Mouse (Mus musculus): ENCODE data around the gene Gtf2ird1. TPM values are rescaled to one million over a fixed set of nuclear protein-coding genes. Genes with fewer than 3 reads are reported as not detected.
A peak's percentile ranks its signal among the peaks of the same experiment; 100 is the strongest.
"Not testable (repeated sequence)": the region's sequence is repeated elsewhere in the genome, so short reads cannot be mapped to it uniquely, and the experiment has no call there.

Gtf2ird1 gene
- polyA plus RNA-seq, 1 experiment from 2014 or later, result 48.2 TPM

GRCm38 (mm10) chr5:134341321-134341720 lies 115.2 kb downstream of the Gtf2ird1 start:
- no peak for ATAC-seq (replicated peaks; ENCODE audit: extremely low read depth, insufficient read depth, low FRiP score)
- 59% methylated on average over 10 of the region's 10 CpGs for WGBS

GRCm38 (mm10) chr5:134340101-134340522 lies 116.4 kb downstream of the Gtf2ird1 start:
- H3K4me1 ChIP-seq (ENCODE audit: control insufficient read depth, insufficient read depth, low read length), result no peaks in the 10 kb centered on the region
- H3K9ac ChIP-seq (ENCODE audit: low read length), result no peak overlapping the region
- no peak overlapping the region for H3K4me2 ChIP-seq (ENCODE audit: low read depth, low read length)
- WGBS, result 38% methylated on average over 6 of the region's 6 CpGs
- no peak overlapping the region for H3K4me3 ChIP-seq (ENCODE audit: low read length)
- no peaks in the 10 kb centered on the region for H3K27me3 ChIP-seq (ENCODE audit: control insufficient read depth, insufficient read depth, low read length)
- no peaks in the 10 kb centered on the region for H3K9me3 ChIP-seq (replicated peaks; ENCODE audit: control insufficient read depth, low read length)
- H3K27ac ChIP-seq (ENCODE audit: low read length), result no peak overlapping the region
- H3K36me3 ChIP-seq (ENCODE audit: control insufficient read depth, insufficient read depth), result no peaks in the 10 kb centered on the region
- no peak for ATAC-seq (replicated peaks; ENCODE audit: extremely low read depth, insufficient read depth, low FRiP score)

More at GRCm38 (mm10) chr5:134341321-134341720, 115.2 kb downstream of the Gtf2ird1 start:
- Histone ChIP-seq H3K36me3 (ENCODE audit: control insufficient read depth, insufficient read depth) (no peaks in the 10 kb centered on the region), H3K27me3 (ENCODE audit: control insufficient read depth, insufficient read depth, low read length) (no peaks in the 10 kb centered on the region), H3K9ac (ENCODE audit: low read length) (no peak overlapping the region), H3K9me3 (replicated peaks; ENCODE audit: control insufficient read depth, low read length) (no peaks in the 10 kb centered on the region), H3K4me1 (ENCODE audit: control insufficient read depth, insufficient read depth, low read length) (no peaks in the 10 kb centered on the region), H3K4me3 (ENCODE audit: low read length) (no peak overlapping the region), H3K27ac (ENCODE audit: low read length) (no peak overlapping the region), H3K4me2 (ENCODE audit: low read depth, low read length) (no peak overlapping the region)

DNA sequence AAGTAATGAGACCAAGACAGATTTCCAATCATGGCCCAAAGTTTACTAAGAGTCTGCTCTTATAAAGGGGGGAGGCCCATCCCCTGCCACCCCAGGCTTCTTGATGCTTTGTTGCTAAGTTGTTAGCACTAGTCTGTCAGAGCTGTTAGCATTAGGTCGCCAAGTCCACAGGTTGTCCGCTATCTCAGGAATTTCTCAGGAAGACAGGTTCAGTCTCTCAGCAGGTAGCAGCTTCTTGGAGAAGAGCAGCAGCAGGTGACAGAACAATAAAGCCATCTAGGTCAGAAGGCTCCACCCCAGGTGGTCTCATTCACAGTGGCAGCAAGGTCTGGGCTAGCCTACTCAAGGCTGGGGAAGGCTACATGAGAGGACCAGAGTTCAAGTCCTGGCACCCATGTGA lies 119.5 kb downstream of the Gtf2ird1 start:
- H3K9me3 ChIP-seq (replicated peaks; ENCODE audit: control insufficient read depth, low read length); H3K4me3 ChIP-seq (ENCODE audit: low read length); H3K9ac ChIP-seq (ENCODE audit: low read length); H3K27me3 ChIP-seq (ENCODE audit: control insufficient read depth, insufficient read depth, low read length); H3K4me1 ChIP-seq (ENCODE audit: control insufficient read depth, insufficient read depth, low read length); ATAC-seq (replicated peaks; ENCODE audit: extremely low read depth, insufficient read depth, low FRiP score); H3K4me2 ChIP-seq (ENCODE audit: low read depth, low read length); H3K27ac ChIP-seq (ENCODE audit: low read length); H3K36me3 ChIP-seq (ENCODE audit: control insufficient read depth, insufficient read depth): not testable (repeated sequence)
- WGBS, result 64% methylated on average over 2 of the region's 2 CpGs

GRCm38 (mm10) chr5:134332743-134333142 lies 123.8 kb downstream of the Gtf2ird1 start:
- H3K9ac ChIP-seq (ENCODE audit: low read length), result no peak overlapping the region
- no peak overlapping the region for H3K4me2 ChIP-seq (ENCODE audit: low read depth, low read length)
- H3K4me1 ChIP-seq (ENCODE audit: control insufficient read depth, insufficient read depth, low read length), result no peaks in the 10 kb centered on the region
- no peaks in the 10 kb centered on the region for H3K27me3 ChIP-seq (ENCODE audit: control insufficient read depth, insufficient read depth, low read length)
- H3K4me3 ChIP-seq (ENCODE audit: low read length), result no peak overlapping the region
- H3K27ac ChIP-seq (ENCODE audit: low read length), result peak overlapping the region; percentile 39; the same call in 1 of the 2 replicates
- no peaks in the 10 kb centered on the region for H3K36me3 ChIP-seq (ENCODE audit: control insufficient read depth, insufficient read depth)
- no peaks in the 10 kb centered on the region for H3K9me3 ChIP-seq (replicated peaks; ENCODE audit: control insufficient read depth, low read length)
- ATAC-seq (replicated peaks; ENCODE audit: extremely low read depth, insufficient read depth, low FRiP score), result peak; percentile 57
- WGBS, result 67% methylated on average over 8 of the region's 8 CpGs

DNA sequence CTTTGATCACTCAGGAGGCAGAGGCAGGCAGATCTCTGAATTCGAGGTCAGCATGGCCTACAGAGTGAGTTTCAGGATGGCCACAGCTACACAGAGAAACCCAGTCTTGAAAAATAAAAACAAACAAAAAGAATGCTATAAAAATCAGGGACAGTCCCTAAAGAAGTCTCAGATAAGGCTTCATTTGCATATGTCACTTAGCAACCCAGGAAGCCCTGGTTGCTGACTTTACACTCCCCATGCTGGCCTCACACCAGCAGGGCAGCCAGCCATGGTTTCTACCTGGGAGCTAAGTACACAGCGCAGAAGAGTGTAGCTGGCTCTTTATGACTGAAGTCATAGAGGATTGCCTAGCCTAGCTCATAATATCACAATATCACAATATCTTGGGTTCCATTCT lies 126.4 kb downstream of the Gtf2ird1 start:
- no peak overlapping the region for H3K27ac ChIP-seq (ENCODE audit: low read length)
- H3K9ac ChIP-seq (ENCODE audit: low read length), result no peak overlapping the region
- no peaks in the 10 kb centered on the region for H3K9me3 ChIP-seq (replicated peaks; ENCODE audit: control insufficient read depth, low read length)
- H3K4me1 ChIP-seq (ENCODE audit: control insufficient read depth, insufficient read depth, low read length), result peaks cover 7% of the 10 kb centered on the region
- no peak overlapping the region for H3K4me2 ChIP-seq (ENCODE audit: low read depth, low read length)
- WGBS, result 93% methylated on average over 2 of the region's 2 CpGs
- no peak overlapping the region for H3K4me3 ChIP-seq (ENCODE audit: low read length)
- no peaks in the 10 kb centered on the region for H3K36me3 ChIP-seq (ENCODE audit: control insufficient read depth, insufficient read depth)
- H3K27me3 ChIP-seq (ENCODE audit: control insufficient read depth, insufficient read depth, low read length), result no peaks in the 10 kb centered on the region
- ATAC-seq (replicated peaks; ENCODE audit: extremely low read depth, insufficient read depth, low FRiP score), result no peak

- WGBS, result 54% methylated on average over 4 of the region's 4 CpGs
- Histone ChIP-seq H3K27ac (ENCODE audit: low read length) (no peak overlapping the region), H3K27me3 (ENCODE audit: control insufficient read depth, insufficient read depth, low read length) (no peaks in the 10 kb centered on the region), H3K36me3 (ENCODE audit: control insufficient read depth, insufficient read depth) (no peaks in the 10 kb centered on the region), H3K9ac (ENCODE audit: low read length) (no peak overlapping the region), H3K4me1 (ENCODE audit: control insufficient read depth, insufficient read depth, low read length) (peaks cover 8% of the 10 kb centered on the region), H3K4me2 (ENCODE audit: low read depth, low read length) (no peak overlapping the region), H3K4me3 (ENCODE audit: low read length) (no peak overlapping the region), H3K9me3 (replicated peaks; ENCODE audit: control insufficient read depth, low read length) (no peaks in the 10 kb centered on the region)
- no peak for ATAC-seq (replicated peaks; ENCODE audit: extremely low read depth, insufficient read depth, low FRiP score)
Measured at GRCm38 (mm10) chr5:134329311-134329710, 127.2 kb downstream of the Gtf2ird1 start.

GRCm38 (mm10) chr5:134328482-134329001 lies 128.0 kb downstream of the Gtf2ird1 start:
- WGBS, result 61% methylated on average over 6 of the region's 6 CpGs
- Histone ChIP-seq H3K4me1 (ENCODE audit: control insufficient read depth, insufficient read depth, low read length) (peaks cover 9% of the 10 kb centered on the region), H3K9me3 (replicated peaks; ENCODE audit: control insufficient read depth, low read length) (no peaks in the 10 kb centered on the region), H3K4me3 (ENCODE audit: low read length) (no peak overlapping the region), H3K36me3 (ENCODE audit: control insufficient read depth, insufficient read depth) (no peaks in the 10 kb centered on the region), H3K27me3 (ENCODE audit: control insufficient read depth, insufficient read depth, low read length) (no peaks in the 10 kb centered on the region), H3K27ac (ENCODE audit: low read length) (no peak overlapping the region), H3K9ac (ENCODE audit: low read length) (no peak overlapping the region), H3K4me2 (ENCODE audit: low read depth, low read length) (no peak overlapping the region)
- ATAC-seq (replicated peaks; ENCODE audit: extremely low read depth, insufficient read depth, low FRiP score), result no peak

GRCm38 (mm10) chr5:134325856-134326566 lies 130.5 kb downstream of the Gtf2ird1 start:
- Histone ChIP-seq H3K9ac (ENCODE audit: low read length) (no peak overlapping the region; the same call in 1 of the 2 replicates), H3K9me3 (replicated peaks; ENCODE audit: control insufficient read depth, low read length) (no peaks in the 10 kb centered on the region), H3K4me2 (ENCODE audit: low read depth, low read length) (no peak overlapping the region), H3K27me3 (ENCODE audit: control insufficient read depth, insufficient read depth, low read length) (no peaks in the 10 kb centered on the region), H3K27ac (ENCODE audit: low read length) (peak overlapping the region; percentile 21), H3K4me3 (ENCODE audit: low read length) (no peak overlapping the region), H3K4me1 (ENCODE audit: control insufficient read depth, insufficient read depth, low read length) (peaks cover 9% of the 10 kb centered on the region), H3K36me3 (ENCODE audit: control insufficient read depth, insufficient read depth) (no peaks in the 10 kb centered on the region)
- WGBS, result 41% methylated on average over 13 of the region's 13 CpGs
- ATAC-seq (replicated peaks; ENCODE audit: extremely low read depth, insufficient read depth, low FRiP score), result no peak

DNA sequence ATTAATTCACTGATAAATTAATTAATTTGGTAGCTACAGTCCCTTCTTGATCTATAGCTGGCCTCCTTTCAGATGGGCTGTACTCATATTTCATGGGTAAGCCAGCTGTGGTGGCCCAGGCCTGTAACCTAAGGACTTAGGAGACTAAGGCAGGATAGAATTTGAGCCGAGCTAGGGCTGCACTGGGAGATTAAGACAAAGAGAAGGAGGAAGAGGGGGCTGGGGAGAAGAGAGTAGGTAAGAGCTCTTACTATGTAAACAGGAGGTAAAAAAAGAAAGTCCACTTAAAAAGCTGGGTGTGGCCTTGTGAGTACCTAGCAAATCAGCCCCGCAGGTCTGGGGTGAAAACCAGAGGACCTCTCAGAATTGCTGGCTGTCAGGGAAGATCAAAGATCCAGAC lies 132.6 kb downstream of the Gtf2ird1 start:
- 21% methylated on average over 2 of the region's 2 CpGs for WGBS
- H3K9ac ChIP-seq (ENCODE audit: low read length), result no peak overlapping the region; the same call in 1 of the 2 replicates
- no peaks in the 10 kb centered on the region for H3K36me3 ChIP-seq (ENCODE audit: control insufficient read depth, insufficient read depth)

More for the DNA sequence above, 132.6 kb downstream of the Gtf2ird1 start:
- Histone ChIP-seq H3K27ac (ENCODE audit: low read length) (0 out of 2 replicates have a peak overlapping the region, but pooled peaks have one; percentile 24), H3K9me3 (replicated peaks; ENCODE audit: control insufficient read depth, low read length) (no peaks in the 10 kb centered on the region), H3K27me3 (ENCODE audit: control insufficient read depth, insufficient read depth, low read length) (no peaks in the 10 kb centered on the region), H3K4me3 (ENCODE audit: low read length) (no peak overlapping the region), H3K4me2 (ENCODE audit: low read depth, low read length) (no peak overlapping the region), H3K4me1 (ENCODE audit: control insufficient read depth, insufficient read depth, low read length) (peaks cover 9% of the 10 kb centered on the region)
- no peak for ATAC-seq (replicated peaks; ENCODE audit: extremely low read depth, insufficient read depth, low FRiP score)

All from heart, embryonic 16.5 days (tissue).